Mouse (Mus musculus) heart, embryonic 11.5 days (tissue): ENCODE data around the gene Plxdc2. TPM values are rescaled to one million over a fixed set of nuclear protein-coding genes. Genes with fewer than 3 reads are reported as not detected.
A peak's percentile ranks its signal among the peaks of the same experiment; 100 is the strongest.

ENCODE experiments used
- ATAC-seq: fragments of 200-750 bp; cut with Nextera tagmentation; replicated peaks from 2 replicates; pipeline ENCODE4 v1.8.0; 2017; ENCODE audit warnings: moderate library complexity; ENCODE audit not compliant: insufficient number of reproducible peaks, low FRiP score, low TSS enrichment
- H3K27ac ChIP-seq: fragments of 300-500 bp; sonication (generic); 2 replicates; pipeline ENCODE4 v1.5.1; 2014; ENCODE audit warnings: mild to moderate bottlenecking, low read depth, low read length
- H3K27me3 ChIP-seq: fragments of 300-500 bp; sonication (generic); 2 replicates; pipeline ENCODE4 v1.6.1; 2014; ENCODE audit warnings: mild to moderate bottlenecking, low read length, mixed read lengths; ENCODE audit not compliant: control insufficient read depth, insufficient read depth
- H3K36me3 ChIP-seq: fragments of 300-500 bp; sonication (generic); 2 replicates; pipeline ENCODE4 v1.6.1; 2014; ENCODE audit warnings: mild to moderate bottlenecking, low read length, moderate library complexity, mixed read lengths; ENCODE audit not compliant: control insufficient read depth, insufficient read depth
- H3K4me1 ChIP-seq: fragments of 300-500 bp; sonication (generic); 2 replicates; pipeline ENCODE4 v1.6.1; 2014; ENCODE audit warnings: low read length; ENCODE audit not compliant: control insufficient read depth, insufficient read depth
- H3K4me2 ChIP-seq: fragments of 300-500 bp; sonication (generic); 2 replicates; pipeline ENCODE4 v1.6.1; 2014; ENCODE audit warnings: mild to moderate bottlenecking, moderate library complexity
- H3K4me3 ChIP-seq: fragments of 300-500 bp; sonication (generic); 2 replicates; pipeline ENCODE4 v1.5.1; 2014; ENCODE audit warnings: low read depth, low read length
- H3K9ac ChIP-seq: fragments of 300-500 bp; sonication (generic); 2 replicates; pipeline ENCODE4 v1.6.1; 2014; ENCODE audit warnings: mild to moderate bottlenecking, low read depth, low read length, moderate library complexity
- H3K9me3 ChIP-seq: fragments of 300-500 bp; sonication (generic); replicated peaks from 2 replicates; pipeline ENCODE4 v1.6.1; 2016; ENCODE audit warnings: low read length; ENCODE audit not compliant: control insufficient read depth
- WGBS: fragments of 180-500 bp; shearing (Covaris S2); extraction: QIAGEN DNeasy Blood & Tissue Kit; methylation state at CpG from one replicate; pipeline ENCODE4 v1.1.7; 2014; ENCODE audit not compliant: insufficient replicate concordance; 5-methylcytosine and 5-hydroxymethylcytosine counted together
- polyA plus RNA-seq: library from polyadenylated mRNA; unstranded; fragments of >200 nt; fragmentation: Nextera tagmentation; extraction: Ambion mirVana; gene quantifications from 2 replicates; pipeline ENCODE4 v1.2.1, GENCODE M21; 2014

Gene Plxdc2
- polyA plus RNA-seq, 1 experiment from 2014 or later, result 18.4 TPM

DNA sequence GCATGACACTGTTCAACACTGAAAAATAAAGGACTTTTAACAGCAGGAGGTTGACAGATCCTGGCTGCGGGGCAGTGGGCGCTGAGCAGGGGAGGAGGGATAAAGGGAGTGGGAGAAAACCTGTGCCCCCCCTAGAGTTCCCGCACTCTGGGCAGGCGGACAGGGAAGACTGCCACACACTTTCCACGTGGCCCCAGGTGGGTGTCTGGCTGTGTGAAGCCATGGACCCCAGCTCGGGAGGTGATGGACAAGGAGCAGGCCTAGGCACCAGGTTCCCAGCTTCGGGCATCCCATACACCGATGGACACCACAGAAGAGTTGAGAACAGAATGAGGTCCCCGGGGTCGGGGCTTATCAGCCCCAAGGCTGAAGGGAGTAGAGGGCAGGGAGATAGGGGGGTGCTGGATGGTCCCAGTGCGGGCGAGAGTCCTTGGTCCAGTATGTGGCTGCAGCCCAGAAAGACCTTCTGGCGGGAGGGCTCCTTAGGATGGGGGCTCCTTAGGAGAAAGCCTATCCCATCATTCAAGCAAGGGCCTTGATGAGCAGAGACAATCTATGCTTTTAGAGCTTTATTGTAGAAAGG is 215.2 kb downstream of the Plxdc2 start:
- no peaks in the 10 kb centered on the region for H3K4me1 ChIP-seq
- WGBS, result 81% methylated on average over 13 of the region's 13 CpGs
- no peak for ATAC-seq
- H3K27ac ChIP-seq, result no peak overlapping the region
- H3K27me3 ChIP-seq, result no peaks in the 10 kb centered on the region
- H3K4me2 ChIP-seq, result no peak overlapping the region
- no peaks in the 10 kb centered on the region for H3K9me3 ChIP-seq
- no peak overlapping the region for H3K9ac ChIP-seq
- H3K36me3 ChIP-seq, result no peaks in the 10 kb centered on the region
- no peak overlapping the region for H3K4me3 ChIP-seq

DNA sequence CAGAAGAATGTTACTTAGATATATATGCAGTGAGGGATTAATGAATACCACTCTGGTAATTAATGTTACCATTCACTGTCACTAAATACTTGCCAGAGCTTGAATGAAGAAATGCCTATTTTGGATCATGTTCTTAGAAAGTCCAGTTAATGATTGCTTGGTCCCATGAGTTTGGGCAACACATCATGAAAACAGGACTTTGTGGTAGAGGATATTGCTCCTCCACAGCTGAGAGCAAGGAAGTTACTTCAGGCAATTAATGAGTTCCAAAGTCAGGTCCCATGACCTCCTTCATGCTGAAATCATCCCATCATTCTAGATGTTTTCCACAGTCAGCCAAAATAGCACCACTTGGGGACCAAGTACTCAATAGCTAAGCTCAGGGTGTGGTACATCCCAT is 220.5 kb downstream of the Plxdc2 start:
- Histone ChIP-seq H3K36me3 (no peaks in the 10 kb centered on the region), H3K9ac (no peak overlapping the region), H3K27ac (no peak overlapping the region), H3K4me3 (no peak overlapping the region), H3K4me2 (no peak overlapping the region), H3K4me1 (no peaks in the 10 kb centered on the region), H3K9me3 (no peaks in the 10 kb centered on the region), H3K27me3 (no peaks in the 10 kb centered on the region)
- ATAC-seq, result no peak

DNA sequence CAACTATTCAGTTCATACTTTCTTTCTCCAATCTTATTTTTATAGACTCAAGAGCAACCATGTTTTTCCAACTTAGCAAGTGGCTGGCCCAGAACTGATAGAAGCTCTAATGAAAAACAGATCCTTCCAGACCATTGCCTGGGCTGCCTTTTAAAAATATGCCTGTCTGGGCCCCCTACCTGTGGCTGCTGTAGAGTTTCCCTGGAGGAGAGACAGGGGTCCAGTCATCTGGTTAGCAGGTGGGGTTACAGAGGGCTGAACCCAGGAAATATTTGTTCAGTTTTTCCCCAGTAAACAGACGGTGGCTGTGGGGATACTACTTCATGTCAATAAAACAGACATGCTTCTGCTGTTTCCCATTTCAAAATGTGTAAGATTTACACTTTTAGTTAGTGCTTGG is 222.0 kb downstream of the Plxdc2 start:
- Histone ChIP-seq H3K27me3 (no peaks in the 10 kb centered on the region), H3K9ac (no peak overlapping the region), H3K4me3 (no peak overlapping the region), H3K27ac (no peak overlapping the region), H3K9me3 (no peaks in the 10 kb centered on the region), H3K4me2 (no peak overlapping the region), H3K36me3 (no peaks in the 10 kb centered on the region), H3K4me1 (no peaks in the 10 kb centered on the region)
- ATAC-seq, result no peak
- WGBS, result 75% methylated on average over 1 of the region's 1 CpGs

DNA sequence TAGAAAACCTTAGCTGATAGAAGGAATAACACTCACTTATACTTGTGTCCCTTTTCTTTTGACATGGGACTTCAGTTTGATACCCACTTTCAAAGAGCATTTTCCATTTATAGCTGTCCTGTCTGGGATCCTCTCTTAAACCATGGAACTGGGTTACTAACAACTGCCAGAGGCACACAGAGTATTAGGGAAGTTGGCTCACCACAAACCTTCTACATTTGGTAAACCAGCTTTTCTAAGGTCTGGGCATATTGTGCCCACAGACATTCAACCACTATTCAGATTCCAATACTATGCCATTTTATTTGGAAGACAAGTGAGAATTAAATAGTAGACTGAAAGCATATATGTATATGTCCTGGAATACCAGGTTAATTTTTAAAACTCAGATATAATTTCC is 232.4 kb downstream of the Plxdc2 start:
- peaks cover 4% of the 10 kb centered on the region; the same call in 1 of the 2 replicates for H3K9me3 ChIP-seq
- H3K36me3 ChIP-seq, result no peaks in the 10 kb centered on the region
- ATAC-seq, result no peak
- H3K4me1 ChIP-seq, result no peaks in the 10 kb centered on the region
- no peaks in the 10 kb centered on the region for H3K27me3 ChIP-seq
- H3K4me3 ChIP-seq, result no peak overlapping the region
- H3K27ac ChIP-seq, result no peak overlapping the region
- H3K9ac ChIP-seq, result no peak overlapping the region
- no peak overlapping the region for H3K4me2 ChIP-seq

DNA sequence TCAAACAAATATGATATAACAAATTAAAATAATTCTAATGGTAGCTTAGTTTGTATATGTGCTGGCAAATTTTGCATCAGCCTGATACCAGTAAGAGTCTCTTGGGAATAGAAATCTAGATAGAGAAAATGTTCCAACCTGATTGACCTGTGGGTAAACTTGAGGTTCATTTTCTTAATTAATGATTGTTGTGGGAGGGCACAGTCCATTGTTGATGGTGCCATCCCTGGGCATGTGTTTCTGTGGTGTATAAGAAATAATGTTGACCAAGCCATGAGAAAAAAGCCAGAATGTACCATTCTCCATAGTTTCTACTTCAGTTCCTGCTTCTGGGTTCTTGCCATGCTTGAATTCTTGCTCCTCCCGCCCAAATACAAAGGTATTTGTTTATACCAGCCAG is 239.3 kb downstream of the Plxdc2 start:
- Histone ChIP-seq H3K4me1 (no peaks in the 10 kb centered on the region; the same call in 1 of the 2 replicates), H3K27ac (no peak overlapping the region), H3K4me3 (no peak overlapping the region), H3K27me3 (no peaks in the 10 kb centered on the region), H3K9ac (no peak overlapping the region), H3K4me2 (no peak overlapping the region), H3K9me3 (peaks cover 4% of the 10 kb centered on the region; the same call in 1 of the 2 replicates), H3K36me3 (no peaks in the 10 kb centered on the region)
- ATAC-seq, result no peak
- WGBS, result 81% methylated on average over 1 of the region's 1 CpGs

DNA sequence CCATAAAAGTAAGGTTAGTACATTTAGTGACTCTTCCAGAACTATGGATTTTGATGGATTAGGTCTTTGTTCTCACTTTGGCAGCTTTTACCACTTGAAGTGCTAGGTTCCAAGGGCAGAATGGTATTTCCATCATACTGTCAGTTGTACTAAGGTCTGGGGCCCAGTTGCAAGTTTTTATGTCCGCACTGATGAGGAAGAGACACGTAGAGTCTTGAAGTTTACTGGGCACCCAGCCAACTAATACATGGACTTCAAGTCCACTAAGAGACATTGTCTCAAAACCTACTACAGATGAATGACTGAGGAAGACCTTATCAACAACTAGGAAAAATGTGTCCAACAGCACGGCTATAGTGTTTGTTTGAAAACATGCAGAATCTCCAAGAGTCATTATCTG is 242.1 kb downstream of the Plxdc2 start:
- 38% methylated on average over 3 of the region's 3 CpGs for WGBS
- Histone ChIP-seq H3K4me3 (no peak overlapping the region), H3K27me3 (no peaks in the 10 kb centered on the region), H3K27ac (no peak overlapping the region), H3K4me1 (no peaks in the 10 kb centered on the region; the same call in 1 of the 2 replicates), H3K9me3 (no peaks in the 10 kb centered on the region), H3K9ac (no peak overlapping the region), H3K4me2 (no peak overlapping the region), H3K36me3 (no peaks in the 10 kb centered on the region)
- no peak for ATAC-seq

DNA sequence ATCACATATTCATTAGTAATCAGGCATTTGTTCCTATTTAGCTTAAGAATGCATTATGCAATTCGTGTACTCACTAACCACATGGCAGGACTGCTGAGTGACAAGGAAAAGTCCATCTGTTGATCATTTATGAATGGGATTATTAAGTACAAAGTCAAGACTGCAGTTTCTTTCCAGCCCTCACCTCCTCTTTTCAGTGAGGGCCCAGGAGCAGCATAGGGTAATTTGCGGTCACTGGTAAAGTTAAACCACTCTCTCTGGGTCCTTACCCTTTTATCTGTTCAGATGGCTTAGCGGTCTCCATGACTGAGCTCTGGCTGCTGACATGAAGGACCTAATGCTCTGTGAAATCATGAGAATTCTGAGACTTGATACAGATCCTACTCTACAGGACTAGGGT is 248.2 kb downstream of the Plxdc2 start:
- Histone ChIP-seq H3K4me2 (no peak overlapping the region), H3K9me3 (no peaks in the 10 kb centered on the region), H3K4me3 (no peak overlapping the region), H3K27me3 (no peaks in the 10 kb centered on the region), H3K9ac (no peak overlapping the region), H3K36me3 (no peaks in the 10 kb centered on the region), H3K27ac (no peak overlapping the region), H3K4me1 (peaks cover 8% of the 10 kb centered on the region)
- 82% methylated on average over 3 of the region's 3 CpGs for whole genome bisulfite sequencing
- ATAC-seq, result no peak

DNA sequence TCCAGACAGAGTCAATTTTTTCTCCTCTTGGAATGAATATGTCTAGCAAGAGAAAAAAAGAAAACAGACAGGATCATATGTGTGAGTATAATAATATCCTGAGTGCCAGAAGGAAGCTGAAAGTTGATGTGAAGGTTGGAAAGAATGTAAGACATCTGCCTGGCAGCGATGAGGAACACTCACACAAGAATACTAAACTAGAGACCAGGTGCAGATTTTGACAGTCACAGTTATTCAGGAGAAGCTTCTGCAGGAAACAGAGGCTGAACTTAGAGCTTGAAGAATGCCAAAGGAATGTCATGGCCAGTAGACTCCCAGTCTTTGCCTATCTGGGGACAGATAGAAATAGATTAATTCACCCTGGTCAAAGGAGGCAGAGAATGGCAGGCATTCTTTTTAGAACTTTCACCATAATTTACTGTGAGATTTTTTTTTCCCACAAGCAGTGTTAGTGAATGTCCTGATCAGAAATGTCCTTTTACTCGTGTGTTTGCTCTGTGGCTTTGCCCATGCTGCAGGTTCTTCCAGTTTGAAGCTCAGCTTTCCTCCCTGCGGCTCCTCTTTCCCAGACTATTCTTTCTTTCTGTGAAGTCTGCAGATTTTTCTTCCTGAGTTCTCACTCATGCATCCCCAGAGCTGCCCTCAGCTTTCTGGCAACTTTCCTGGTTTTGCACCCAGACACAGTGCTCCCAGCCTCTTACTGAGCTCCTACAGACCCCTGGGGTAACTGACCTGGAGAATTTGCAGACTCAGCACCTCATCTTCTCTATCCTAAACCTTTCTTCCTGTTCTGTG is 251.9 kb downstream of the Plxdc2 start:
- no peak for ATAC-seq
- H3K4me2 ChIP-seq, result no peak overlapping the region
- H3K4me3 ChIP-seq, result no peak overlapping the region
- H3K9me3 ChIP-seq, result no peaks in the 10 kb centered on the region
- peaks cover 8% of the 10 kb centered on the region for H3K4me1 ChIP-seq
- H3K27me3 ChIP-seq, result no peaks in the 10 kb centered on the region
- WGBS, result 53% methylated on average over 3 of the region's 3 CpGs
- H3K36me3 ChIP-seq, result no peaks in the 10 kb centered on the region
- H3K9ac ChIP-seq, result no peak overlapping the region
- H3K27ac ChIP-seq, result 0 out of 2 replicates have a peak overlapping the region, but pooled peaks have one; percentile 6

DNA sequence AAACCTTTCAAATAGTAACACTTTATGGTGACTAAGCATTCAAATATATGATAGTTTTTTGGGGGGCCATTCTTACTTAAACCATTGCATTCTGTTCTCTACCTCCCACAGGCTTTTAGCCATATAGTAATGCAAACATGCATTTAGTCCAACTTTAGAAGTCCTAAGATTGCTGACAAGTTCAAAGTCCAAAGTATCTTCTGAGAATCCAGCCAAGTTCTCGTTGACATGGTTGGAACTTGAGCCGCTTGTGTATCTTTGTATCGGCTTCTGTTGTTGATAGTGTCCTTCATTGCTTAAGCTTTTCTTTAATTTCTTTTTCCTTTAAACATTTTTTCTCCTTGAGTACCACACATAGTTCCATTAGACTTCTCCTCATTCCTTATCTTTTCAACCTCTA is 286.0 kb downstream of the Plxdc2 start:
- no peak overlapping the region for H3K27ac ChIP-seq
- H3K36me3 ChIP-seq, result no peaks in the 10 kb centered on the region
- H3K4me1 ChIP-seq, result no peaks in the 10 kb centered on the region
- H3K9ac ChIP-seq, result no peak overlapping the region
- no peak for ATAC-seq
- no peaks in the 10 kb centered on the region for H3K27me3 ChIP-seq
- 84% methylated on average over 3 of the region's 3 CpGs for WGBS
- H3K4me2 ChIP-seq, result no peak overlapping the region
- no peak overlapping the region for H3K4me3 ChIP-seq
- H3K9me3 ChIP-seq, result no peaks in the 10 kb centered on the region
